Mouse (Mus musculus) testis, adult 2 months (tissue): ENCODE results near the gene Gm11541.

Experiments used
- CTCF ChIP-seq: fragments of 200-500 bp; IDR thresholded peaks from 2 replicates; pipeline ENCODE4 v1.5.1; 2012; ENCODE audit warnings: low read depth, mild to moderate bottlenecking, inconsistent platforms, low read length, moderate library complexity; ENCODE audit not compliant: control insufficient read depth, insufficient read depth, insufficient replicate concordance
- POLR2A ChIP-seq: fragments of 200-500 bp; IDR thresholded peaks from 2 replicates; pipeline ENCODE4 v1.6.1; 2012; ENCODE audit warnings: low read depth, mild to moderate bottlenecking, inconsistent platforms, low read length, moderate library complexity; ENCODE audit not compliant: control insufficient read depth

GRCm38 (mm10) chr11:94646457-94646856 is 57.8 kb downstream of the Gm11541 start:
- TF ChIP-seq POLR2A (no peak), CTCF (no peak)
